18 mouse cellular contexts compared by ENCODE assay signal in genomic region chr9:116644616-116645015, GRCm38 (mm10).
A peak's percentile ranks its signal among the peaks of the same experiment; 100 is the strongest.
DNase-seq lines count a peak whose midpoint lies in the region; ATAC-seq and TF ChIP-seq lines count a peak whose summit lies in the region.
"Had no signal": no experiment of that assay in that cellular context is flagged by ENCODE, and none has a peak within 500 bp of the region (broad histone marks: within the 10 kb centered on the region; RNA-seq: fewer than 3 reads in every experiment).

No protein-coding gene starts in this region.

- no peaks in the 10 kb centered on the region for H3K9me3 ChIP-seq in forebrain, embryonic 14.5 days (replicated peaks; ENCODE audit: control insufficient read depth, low read length)
- no peaks in the 10 kb centered on the region for H3K9me3 ChIP-seq in forebrain, embryonic 13.5 days (replicated peaks)
- H3K9me3 ChIP-seq in hindbrain, embryonic 14.5 days (ENCODE audit: control insufficient read depth, low read length), result peaks cover 7% of the 10 kb centered on the region; the same call in 1 of the 2 replicates
- peaks cover 8% of the 10 kb centered on the region; the same call in 1 of the 2 replicates for H3K9me3 ChIP-seq in hindbrain, embryonic 13.5 days
- H3K9me3 ChIP-seq: limb, embryonic 15.5 days had no signal

- 26% methylated on average over 8 of the region's 8 CpGs for WGBS in forebrain, embryonic 14.5 days
- WGBS in forebrain, embryonic 13.5 days, result 36% methylated on average over 8 of the region's 8 CpGs
- whole genome bisulfite sequencing in hindbrain, embryonic 14.5 days, result 41% methylated on average over 8 of the region's 8 CpGs
- 61% methylated on average over 8 of the region's 8 CpGs for WGBS in hindbrain, embryonic 13.5 days

- no peak overlapping the region for H3K4me2 ChIP-seq in forebrain, embryonic 14.5 days (ENCODE audit: low read length)
- H3K4me2 ChIP-seq in forebrain, embryonic 13.5 days, result no peak overlapping the region
- H3K4me2 ChIP-seq in hindbrain, embryonic 14.5 days (replicated peaks), result no peak overlapping the region
- no peak overlapping the region for H3K4me2 ChIP-seq in hindbrain, embryonic 13.5 days
- H3K4me2 ChIP-seq: limb, embryonic 15.5 days; lung, embryonic 14.5 days; midbrain, embryonic 13.5 days had no signal

- peak; percentile 7 for DNase-seq in adrenal gland, postnatal 10 days
- DNase-seq in adrenal gland, postnatal 25 days, result no peak
- DNase-seq in forebrain, embryonic 14.5 days (ENCODE audit: low spot score), result peak; percentile 66
- DNase-seq in hindbrain, embryonic 14.5 days (ENCODE audit: low spot score), result peak; percentile 40
- peak; percentile 74 for DNase-seq in brain, embryonic 14.5 days (ENCODE audit: low read depth)
- DNase-seq: cerebellum, adult 9-11 months; kidney, adult 2 months; layer of hippocampus, adult 9-11 months; lung, embryonic 14.5 days; thymus, adult 18-20 months; thymus, postnatal 36 days had no signal

- no peaks in the 10 kb centered on the region for H3K36me3 ChIP-seq in forebrain, embryonic 14.5 days (ENCODE audit: control insufficient read depth, insufficient read depth, low read length)
- no peaks in the 10 kb centered on the region for H3K36me3 ChIP-seq in forebrain, embryonic 13.5 days (ENCODE audit: poor library complexity, severe bottlenecking)
- H3K36me3 ChIP-seq in hindbrain, embryonic 14.5 days (replicated peaks; ENCODE audit: control insufficient read depth, insufficient read depth), result no peaks in the 10 kb centered on the region
- no peaks in the 10 kb centered on the region for H3K36me3 ChIP-seq in hindbrain, embryonic 13.5 days
- H3K36me3 ChIP-seq: limb, embryonic 15.5 days; midbrain, embryonic 13.5 days had no signal

- H3K4me3 ChIP-seq in forebrain, embryonic 14.5 days (ENCODE audit: low read depth, low read length), result no peak overlapping the region
- H3K4me3 ChIP-seq in forebrain, embryonic 13.5 days, result no peak overlapping the region
- no peak overlapping the region for H3K4me3 ChIP-seq in hindbrain, embryonic 14.5 days (replicated peaks; ENCODE audit: low read length)
- H3K4me3 ChIP-seq in hindbrain, embryonic 13.5 days, result no peak overlapping the region
- H3K4me3 ChIP-seq: left cerebral cortex, adult 2 months; limb, embryonic 15.5 days; midbrain, embryonic 13.5 days had no signal

- no peaks in the 10 kb centered on the region for H3K4me1 ChIP-seq in forebrain, embryonic 14.5 days (ENCODE audit: control insufficient read depth, insufficient read depth, low read length)
- peaks cover 4% of the 10 kb centered on the region; the same call in 1 of the 2 replicates for H3K4me1 ChIP-seq in forebrain, embryonic 13.5 days
- no peaks in the 10 kb centered on the region for H3K4me1 ChIP-seq in hindbrain, embryonic 14.5 days (replicated peaks; ENCODE audit: control insufficient read depth, insufficient read depth, low read length)
- peaks cover 6% of the 10 kb centered on the region for H3K4me1 ChIP-seq in hindbrain, embryonic 13.5 days (replicated peaks)

- no peaks in the 10 kb centered on the region for H3K27me3 ChIP-seq in forebrain, embryonic 14.5 days (replicated peaks; ENCODE audit: control insufficient read depth, insufficient read depth, low read length)
- no peaks in the 10 kb centered on the region for H3K27me3 ChIP-seq in forebrain, embryonic 13.5 days
- H3K27me3 ChIP-seq in hindbrain, embryonic 14.5 days (ENCODE audit: control insufficient read depth, insufficient read depth, low read length), result no peaks in the 10 kb centered on the region
- no peaks in the 10 kb centered on the region for H3K27me3 ChIP-seq in hindbrain, embryonic 13.5 days
- H3K27me3 ChIP-seq: limb, embryonic 15.5 days; midbrain, embryonic 13.5 days had no signal

- no peak for ATAC-seq in forebrain, embryonic 14.5 days
- no peak for ATAC-seq in forebrain, embryonic 13.5 days
- ATAC-seq in hindbrain, embryonic 14.5 days (ENCODE audit: low FRiP score), result no peak
- ATAC-seq in hindbrain, embryonic 13.5 days (ENCODE audit: low FRiP score), result no peak
- ATAC-seq: midbrain, embryonic 13.5 days had no signal

- TF ChIP-seq POLR2A in brain, embryonic 14.5 days (IDR thresholded peaks at IDR 0.05; ENCODE audit: borderline replicate concordance, extremely low read depth, insufficient read depth, insufficient read length, poor library complexity, severe bottlenecking), result no peak

- TF ChIP-seq CTCF in brain, embryonic 14.5 days (IDR thresholded peaks at IDR 0.05; ENCODE audit: borderline replicate concordance, extremely low read depth, insufficient read depth, insufficient read length), result no peak

- H3K27ac ChIP-seq in forebrain, embryonic 14.5 days (ENCODE audit: low read depth, low read length), result no peak overlapping the region
- no peak overlapping the region for H3K27ac ChIP-seq in forebrain, embryonic 13.5 days
- no peak overlapping the region for H3K27ac ChIP-seq in hindbrain, embryonic 14.5 days
- no peak overlapping the region for H3K27ac ChIP-seq in hindbrain, embryonic 13.5 days
- H3K27ac ChIP-seq: kidney, postnatal 0 days; left cerebral cortex, adult 2 months; limb, embryonic 15.5 days; liver, embryonic 14.5 days; midbrain, embryonic 13.5 days had no signal

- H3K9ac ChIP-seq in forebrain, embryonic 14.5 days (ENCODE audit: low read length), result no peak overlapping the region
- no peak overlapping the region for H3K9ac ChIP-seq in forebrain, embryonic 13.5 days
- H3K9ac ChIP-seq in hindbrain, embryonic 14.5 days, result no peak overlapping the region
- no peak overlapping the region for H3K9ac ChIP-seq in hindbrain, embryonic 13.5 days
- H3K9ac ChIP-seq: limb, embryonic 15.5 days; liver, embryonic 14.5 days; lung, embryonic 14.5 days; midbrain, embryonic 13.5 days had no signal
